Mouse (Mus musculus) testis, adult 2 months (tissue): ENCODE measurements around the gene Vstm4. TPM values are rescaled to one million over a fixed set of nuclear protein-coding genes. Genes with fewer than 3 reads are reported as not detected.

Source experiments
- H3K27ac ChIP-seq: fragments of 200-500 bp; 2 replicates; pipeline ENCODE4 v1.5.1; 2012; ENCODE audit warnings: low read depth, low read length; ENCODE audit not compliant: control insufficient read depth, insufficient read depth
- H3K27me3 ChIP-seq: fragments of 200-500 bp; 2 replicates; pipeline ENCODE4 v1.6.1; 2012; ENCODE audit warnings: mild to moderate bottlenecking, low read length, moderate library complexity; ENCODE audit not compliant: control insufficient read depth, insufficient read depth
- H3K36me3 ChIP-seq: fragments of 200-500 bp; 2 replicates; pipeline ENCODE4 v1.6.1; 2012; ENCODE audit warnings: mild to moderate bottlenecking, low read length; ENCODE audit not compliant: control insufficient read depth, insufficient read depth
- H3K4me1 ChIP-seq: fragments of 200-500 bp; 2 replicates; pipeline ENCODE4 v1.6.1; 2012; ENCODE audit warnings: low read length; ENCODE audit not compliant: control insufficient read depth, insufficient read depth
- H3K4me3 ChIP-seq: fragments of 200-500 bp; 2 replicates; pipeline ENCODE4 v1.5.1; 2012; ENCODE audit warnings: low read depth, mild to moderate bottlenecking, low read length, moderate library complexity, mixed read lengths; ENCODE audit not compliant: control insufficient read depth
- CTCF ChIP-seq: fragments of 200-500 bp; IDR thresholded peaks from 2 replicates; pipeline ENCODE4 v1.5.1; 2012; ENCODE audit warnings: low read depth, mild to moderate bottlenecking, inconsistent platforms, low read length, moderate library complexity; ENCODE audit not compliant: control insufficient read depth, insufficient read depth, insufficient replicate concordance
- POLR2A ChIP-seq: fragments of 200-500 bp; IDR thresholded peaks from 2 replicates; pipeline ENCODE4 v1.6.1; 2012; ENCODE audit warnings: low read depth, mild to moderate bottlenecking, inconsistent platforms, low read length, moderate library complexity; ENCODE audit not compliant: control insufficient read depth
- polyA plus RNA-seq: library from polyadenylated mRNA; depleted of rRNA; stranded (reverse); fragments of >200 nt; gene quantifications from 2 replicates; pipeline ENCODE4 v1.2.3, GENCODE M21; 2012; rRNA removed

Gene Vstm4
- polyA plus RNA-seq, 1 experiment, result 5.9 TPM

- H3K4me3 ChIP-seq, result no peak overlapping the region
- H3K36me3 ChIP-seq, result no peaks in the 10 kb centered on the region
- H3K27me3 ChIP-seq, result no peaks in the 10 kb centered on the region
- no peak overlapping the region for H3K27ac ChIP-seq
- no peaks in the 10 kb centered on the region for H3K4me1 ChIP-seq
- no peak for TF ChIP-seq POLR2A
- TF ChIP-seq CTCF, result no peak
Observed at GRCm38 (mm10) chr14:32984176-32984738, 127.7 kb downstream of the Vstm4 start.

GRCm38 (mm10) chr14:32986659-32987058 is 130.1 kb downstream of the Vstm4 start:
- no peaks in the 10 kb centered on the region for H3K36me3 ChIP-seq
- no peak overlapping the region for H3K27ac ChIP-seq
- H3K4me1 ChIP-seq, result no peaks in the 10 kb centered on the region
- H3K4me3 ChIP-seq, result no peak overlapping the region
- no peaks in the 10 kb centered on the region for H3K27me3 ChIP-seq
- TF ChIP-seq POLR2A, result no peak

Other genes with a start within 250 kb of the Vstm4 start
- 0.04 and 0.07 TPM in 2 replicates for gene 3425401B19Rik, start 171.5 kb upstream of the Vstm4 start, polyA plus RNA-seq
- not detected in 2 replicates for gene Tmem273, start 70.8 kb upstream of the Vstm4 start, polyA plus RNA-seq
- 211 and 224 TPM in 2 replicates for gene Fam170b, start 22.8 kb upstream of the Vstm4 start, polyA plus RNA-seq
- gene Lrrc18, start 134.6 kb downstream of the Vstm4 start, polyA plus RNA-seq, result 782 and 878 TPM in 2 replicates